Mouse (Mus musculus) heart, embryonic 10.5 days (tissue): Measurements from ENCODE around the gene Ppp6r3. TPM values are rescaled to one million over a fixed set of nuclear protein-coding genes. Genes with fewer than 3 reads are reported as not detected.
A peak's percentile ranks its signal among the peaks of the same experiment; 100 is the strongest.
"Not testable (repeated sequence)": the region's sequence is repeated elsewhere in the genome, so short reads cannot be mapped to it uniquely, and the experiment has no call there.

Experiments
- DNase-seq: peaks from one replicate; pipeline ENCODE4 v3.0.0-alpha.2; 2017; ENCODE audit warnings: low spot score
- H3K27ac ChIP-seq: fragments of 300-500 bp; sonication (generic); 2 replicates; pipeline ENCODE4 v1.5.1; 2016; ENCODE audit warnings: mild to moderate bottlenecking
- H3K27me3 ChIP-seq: fragments of 300-500 bp; sonication (generic); 2 replicates; pipeline ENCODE4 v1.6.1; 2016; ENCODE audit warnings: mild to moderate bottlenecking; ENCODE audit not compliant: poor library complexity, insufficient read depth, severe bottlenecking
- H3K36me3 ChIP-seq: fragments of 300-500 bp; sonication (generic); 2 replicates; pipeline ENCODE4 v1.6.1; 2016; ENCODE audit warnings: mild to moderate bottlenecking, moderate library complexity
- H3K4me1 ChIP-seq: fragments of 300-500 bp; sonication (generic); 2 replicates; pipeline ENCODE4 v1.6.1; 2016; ENCODE audit warnings: mild to moderate bottlenecking
- H3K4me3 ChIP-seq: fragments of 300-500 bp; sonication (generic); 2 replicates; pipeline ENCODE4 v1.5.1; 2016; ENCODE audit warnings: mild to moderate bottlenecking, moderate library complexity
- H3K9me3 ChIP-seq: fragments of 300-500 bp; sonication (generic); 2 replicates; pipeline ENCODE4 v1.6.1; 2016; ENCODE audit warnings: mild to moderate bottlenecking, moderate library complexity
- WGBS: fragments of 180-500 bp; shearing (Covaris S2); methylation state at CpG from one replicate; pipeline ENCODE4 v1.1.7; 2016; 5-methylcytosine and 5-hydroxymethylcytosine counted together
- polyA plus RNA-seq: library from polyadenylated mRNA; unstranded; fragments of >200 nt; fragmentation: Nextera tagmentation; extraction: Ambion mirVana; gene quantifications from 2 replicates; pipeline ENCODE4 v1.2.1, GENCODE M21; 2016

The Ppp6r3 gene
- polyA plus RNA-seq, 1 experiment from 2014 or later: 63.5 TPM

DNA sequence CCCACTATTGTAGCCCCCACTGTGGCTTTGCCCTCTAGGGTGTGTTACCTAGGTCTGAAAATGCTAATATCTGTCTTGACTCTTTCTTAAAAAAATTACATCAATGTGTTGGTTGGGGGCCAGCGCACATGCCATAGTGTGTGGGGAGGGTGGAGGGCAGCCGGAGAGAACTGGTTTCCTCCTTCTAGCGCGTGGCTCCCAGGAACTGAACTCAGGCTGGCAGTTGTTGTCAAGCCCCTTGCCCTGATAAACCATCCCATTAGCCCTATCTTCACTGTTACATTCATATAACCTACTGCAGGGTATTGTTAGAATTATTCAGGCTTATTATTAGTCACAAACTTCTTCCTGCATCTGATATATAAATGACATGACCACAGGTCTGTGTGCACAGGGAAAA, 14.4 kb upstream of the Ppp6r3 start:
- no peaks in the 10 kb centered on the region for H3K27me3 ChIP-seq
- H3K27ac ChIP-seq: peak overlapping the region; percentile 18; the same call in 1 of the 2 replicates
- no peaks in the 10 kb centered on the region for H3K9me3 ChIP-seq
- no peak for DNase-seq
- 89% methylated on average over 4 of the region's 4 CpGs for WGBS
- no peak overlapping the region for H3K4me3 ChIP-seq
- peaks cover 81% of the 10 kb centered on the region for H3K36me3 ChIP-seq
- peaks cover 11% of the 10 kb centered on the region; the same call in 1 of the 2 replicates for H3K4me1 ChIP-seq

GRCm38 (mm10) chr19:3589547-3589946, 14.0 kb upstream of the Ppp6r3 start:
- H3K9me3 ChIP-seq: no peaks in the 10 kb centered on the region
- H3K27me3 ChIP-seq: no peaks in the 10 kb centered on the region
- peak overlapping the region; percentile 18 for H3K27ac ChIP-seq
- no peak for DNase-seq
- peaks cover 11% of the 10 kb centered on the region; the same call in 1 of the 2 replicates for H3K4me1 ChIP-seq
- WGBS: 44% methylated on average over 5 of the region's 5 CpGs
- H3K36me3 ChIP-seq: peaks cover 81% of the 10 kb centered on the region
- H3K4me3 ChIP-seq: no peak overlapping the region

DNA sequence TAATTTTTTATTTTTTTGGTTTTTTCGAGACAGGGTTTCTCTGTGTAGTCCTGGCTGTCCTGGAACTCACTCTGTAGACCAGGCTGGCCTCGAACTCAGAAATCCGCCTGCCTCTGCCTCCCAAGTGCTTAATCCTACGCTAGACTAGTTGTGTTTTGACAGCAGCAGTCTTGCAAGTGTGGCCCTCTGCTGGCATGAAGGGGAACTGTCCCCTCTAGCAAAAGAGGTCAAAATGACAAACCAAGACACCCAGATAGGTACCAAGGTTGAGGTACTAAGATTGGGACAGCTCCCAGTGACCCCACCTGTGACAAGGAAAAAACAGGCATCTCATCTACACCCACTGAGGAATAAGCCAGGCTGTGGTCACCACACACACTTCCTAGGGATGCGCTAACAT, 12.2 kb upstream of the Ppp6r3 start:
- not testable (repeated sequence) for DNase-seq, H3K27ac ChIP-seq, H3K27me3 ChIP-seq, H3K4me3 ChIP-seq, H3K9me3 ChIP-seq, H3K4me1 ChIP-seq
- 86% methylated on average over 5 of the region's 5 CpGs for WGBS
- peaks cover 78% of the 10 kb centered on the region for H3K36me3 ChIP-seq

DNA sequence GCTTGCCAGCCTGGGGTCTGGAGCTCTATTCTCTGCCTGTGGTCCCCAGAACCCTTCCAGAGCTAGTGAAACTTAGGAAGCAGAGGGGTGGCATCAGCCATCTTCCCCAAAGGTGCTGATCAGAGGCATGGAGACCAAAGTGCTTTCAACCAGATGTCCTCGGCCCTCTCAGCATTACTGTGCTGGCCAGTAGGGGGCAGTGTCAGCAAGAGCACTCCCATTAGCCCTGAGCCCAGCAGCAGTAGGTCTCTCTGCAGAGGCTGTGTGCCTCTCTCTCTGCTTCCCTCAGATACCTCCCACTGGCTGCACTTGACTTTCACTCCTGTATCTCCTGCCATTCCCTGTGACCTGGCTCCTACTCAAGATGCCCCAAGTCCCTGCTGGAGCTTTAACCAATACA, 11.0 kb upstream of the Ppp6r3 start:
- no peak for DNase-seq
- WGBS: 58% methylated on average over 1 of the region's 1 CpGs
- no peak overlapping the region for H3K27ac ChIP-seq
- peaks cover 67% of the 10 kb centered on the region for H3K36me3 ChIP-seq
- H3K4me1 ChIP-seq: peaks cover 9% of the 10 kb centered on the region; the same call in 1 of the 2 replicates
- H3K27me3 ChIP-seq: no peaks in the 10 kb centered on the region
- H3K4me3 ChIP-seq: no peak overlapping the region
- H3K9me3 ChIP-seq: no peaks in the 10 kb centered on the region

DNA sequence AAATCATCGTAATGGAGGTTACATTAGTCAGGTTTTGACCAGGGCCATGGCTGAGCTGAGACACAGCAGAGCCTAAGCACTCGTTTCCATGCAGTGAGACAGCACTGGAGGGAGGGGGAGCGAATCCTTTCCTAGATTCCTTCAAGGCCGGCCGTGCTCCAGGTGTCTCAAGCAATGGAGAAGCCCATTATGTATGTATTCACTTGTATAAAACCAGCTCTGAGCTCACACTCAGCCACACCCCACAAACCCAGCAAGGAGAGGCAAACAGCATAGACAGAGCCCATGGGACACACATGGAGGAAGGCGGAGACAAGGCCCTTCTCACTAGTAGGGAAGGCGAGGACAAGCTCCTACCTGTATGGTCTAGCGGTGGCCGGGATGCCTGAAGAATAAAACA, 10.5 kb upstream of the Ppp6r3 start:
- WGBS: 90% methylated on average over 9 of the region's 9 CpGs
- Histone ChIP-seq H3K4me3 (no peak overlapping the region), H3K4me1 (peaks cover 9% of the 10 kb centered on the region; the same call in 1 of the 2 replicates), H3K9me3 (no peaks in the 10 kb centered on the region), H3K27ac (no peak overlapping the region), H3K27me3 (no peaks in the 10 kb centered on the region), H3K36me3 (peaks cover 62% of the 10 kb centered on the region)
- DNase-seq: no peak

- DNase-seq: no peak
Measured at GRCm38 (mm10) chr19:3581326-3581725, 5.8 kb upstream of the Ppp6r3 start.

DNA sequence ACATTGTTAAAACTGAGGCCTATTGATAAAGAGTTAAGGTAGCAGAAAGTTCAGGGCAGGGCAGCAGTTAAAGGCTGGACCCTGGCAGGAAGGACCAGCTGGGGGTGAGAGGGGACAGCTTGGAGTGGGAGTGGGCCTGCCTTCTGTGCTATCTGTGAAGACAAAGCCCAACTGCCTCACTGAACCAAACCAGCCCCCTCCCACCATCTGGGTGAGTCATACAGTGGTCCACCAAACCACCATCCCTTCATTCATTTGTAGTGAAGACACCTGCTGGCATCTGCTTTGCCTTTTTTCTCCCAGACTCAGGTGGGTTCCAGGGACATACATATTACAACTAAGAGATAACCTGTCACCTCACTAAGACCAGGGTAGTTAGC, 2.4 kb upstream of the Ppp6r3 start:
- peak overlapping the region; percentile 99 for H3K27ac ChIP-seq
- H3K36me3 ChIP-seq: 0 out of 2 replicates have a peak, but pooled peaks cover 2% of the 10 kb centered on the region
- peaks cover 39% of the 10 kb centered on the region for H3K4me1 ChIP-seq
- no peak for DNase-seq
- H3K4me3 ChIP-seq: no peak overlapping the region
- H3K27me3 ChIP-seq: no peaks in the 10 kb centered on the region
- H3K9me3 ChIP-seq: no peaks in the 10 kb centered on the region

More at GRCm38 (mm10) chr19:3581326-3581725, 5.8 kb upstream of the Ppp6r3 start:
- H3K9me3 ChIP-seq: no peaks in the 10 kb centered on the region
- H3K27me3 ChIP-seq: no peaks in the 10 kb centered on the region
- H3K4me1 ChIP-seq: peaks cover 23% of the 10 kb centered on the region
- H3K4me3 ChIP-seq: no peak overlapping the region
- H3K36me3 ChIP-seq: peaks cover 28% of the 10 kb centered on the region
- H3K27ac ChIP-seq: no peak overlapping the region
- 28% methylated on average over 7 of the region's 7 CpGs for WGBS

DNA sequence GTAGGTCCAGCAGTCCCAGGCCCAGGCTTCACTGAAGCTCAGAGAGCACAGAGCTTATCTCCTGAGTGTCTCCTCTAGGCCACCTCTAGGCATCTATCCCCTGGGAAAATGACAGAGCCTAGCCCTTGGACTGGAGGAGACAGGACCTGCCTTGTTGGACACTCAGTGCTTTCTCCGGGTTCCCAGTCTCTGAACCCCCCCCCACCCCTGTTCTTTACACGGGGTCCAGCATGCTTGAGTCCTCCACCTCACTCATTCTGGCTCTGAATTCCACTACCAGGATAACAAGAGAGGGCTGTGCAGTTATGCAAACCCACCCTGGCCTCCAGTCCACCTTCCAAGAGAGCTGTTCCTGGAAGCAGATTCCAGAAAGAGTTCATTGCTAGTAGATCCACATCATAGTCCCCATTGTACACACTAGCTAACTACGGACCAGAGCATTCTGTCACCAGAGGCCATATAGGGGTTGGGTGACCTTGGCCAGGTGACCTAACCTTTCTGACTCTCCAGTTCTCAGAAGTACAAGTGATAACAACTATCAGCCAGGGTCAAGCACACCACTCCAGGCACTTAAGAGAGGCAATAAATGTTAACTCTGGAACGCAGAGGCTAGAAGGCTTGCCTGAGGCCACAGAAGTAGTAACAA, 1.8 kb upstream of the Ppp6r3 start:
- DNase-seq: no peak
- no peaks in the 10 kb centered on the region for H3K9me3 ChIP-seq
- H3K27me3 ChIP-seq: no peaks in the 10 kb centered on the region
- H3K4me1 ChIP-seq: peaks cover 39% of the 10 kb centered on the region
- H3K27ac ChIP-seq: peak overlapping the region; percentile 99
- no peak overlapping the region for H3K4me3 ChIP-seq
- WGBS: 48% methylated on average over 4 of the region's 4 CpGs
- no peaks in the 10 kb centered on the region for H3K36me3 ChIP-seq

DNA sequence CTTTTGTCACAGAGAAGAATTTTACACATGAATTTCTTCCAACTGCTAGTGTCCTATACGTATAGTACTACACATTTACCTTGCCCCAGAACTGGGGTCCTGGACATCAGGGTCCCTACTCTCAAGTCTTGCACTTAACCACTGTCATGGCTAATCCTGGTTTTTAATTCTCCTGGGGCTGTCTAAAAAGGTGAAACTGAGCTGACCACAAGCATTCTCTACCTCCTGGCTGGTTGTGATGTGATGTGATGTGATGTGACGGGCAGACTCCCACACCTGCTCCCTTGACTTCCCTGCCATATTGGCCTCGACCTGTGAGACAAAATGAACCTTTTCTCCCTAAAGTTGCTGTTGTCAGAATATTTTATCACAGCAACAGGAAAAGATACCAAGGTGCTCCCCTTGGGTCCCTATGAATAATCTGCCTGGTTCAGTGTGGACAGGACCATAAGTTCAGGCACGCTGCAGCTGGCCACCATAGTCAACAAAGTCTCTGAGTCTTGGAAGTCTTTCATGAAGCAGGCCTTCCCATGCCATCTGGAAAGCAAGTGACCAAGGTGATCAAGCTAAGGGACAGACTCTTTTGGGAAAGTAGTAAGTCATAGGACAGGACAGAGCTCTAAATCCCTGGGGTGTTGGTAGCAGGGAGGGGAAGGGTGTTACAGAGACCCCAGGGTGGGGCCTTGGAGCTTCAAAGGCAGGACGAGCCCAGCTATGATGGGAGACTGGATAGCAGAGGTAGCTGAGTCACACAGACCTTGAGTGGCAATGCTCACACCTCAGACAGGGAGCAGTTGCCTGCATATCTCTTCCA, 1.1 kb upstream of the Ppp6r3 start:
- WGBS: 64% methylated on average over 5 of the region's 5 CpGs
- peak overlapping the region; percentile 93 for H3K4me3 ChIP-seq
- DNase-seq: no peak
- H3K9me3 ChIP-seq: no peaks in the 10 kb centered on the region
- no peaks in the 10 kb centered on the region for H3K36me3 ChIP-seq
- no peaks in the 10 kb centered on the region for H3K27me3 ChIP-seq
- H3K4me1 ChIP-seq: peaks cover 39% of the 10 kb centered on the region
- peak overlapping the region; percentile 99 for H3K27ac ChIP-seq

GRCm38 (mm10) chr19:3575276-3575631, 295 bp downstream of the Ppp6r3 start:
- Histone ChIP-seq H3K36me3 (no peaks in the 10 kb centered on the region), H3K4me1 (peaks cover 39% of the 10 kb centered on the region), H3K27me3 (no peaks in the 10 kb centered on the region), H3K27ac (peak overlapping the region; percentile 99), H3K4me3 (peak overlapping the region; percentile 93), H3K9me3 (no peaks in the 10 kb centered on the region)
- DNase-seq: no peak
- WGBS: under 1% methylated on average over 40 of the region's 50 CpGs

DNA sequence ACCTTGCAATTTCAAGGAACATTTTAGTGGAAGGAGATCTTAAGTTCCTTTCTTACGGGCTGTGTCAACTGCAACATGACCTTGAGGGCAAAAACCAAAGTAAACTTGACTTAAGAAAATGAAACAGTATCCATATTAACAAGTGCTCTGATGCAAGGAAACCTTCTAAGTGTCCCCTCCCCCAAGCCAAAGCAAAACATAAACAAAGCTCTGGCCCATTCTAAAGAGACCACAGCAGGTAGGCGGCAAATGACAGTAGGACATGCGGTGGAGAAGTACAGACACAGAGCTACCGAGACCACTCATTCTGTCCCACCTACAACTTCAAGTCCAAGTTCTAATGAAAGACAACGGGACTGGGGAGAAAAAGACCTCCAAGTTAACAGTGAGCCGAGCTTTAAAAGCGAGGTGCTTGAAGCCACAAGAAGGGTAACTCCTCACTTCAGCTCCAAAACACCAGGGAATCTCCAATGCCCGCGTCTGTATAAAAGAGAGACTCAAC, 905 bp downstream of the Ppp6r3 start:
- no peak for DNase-seq

DNA sequence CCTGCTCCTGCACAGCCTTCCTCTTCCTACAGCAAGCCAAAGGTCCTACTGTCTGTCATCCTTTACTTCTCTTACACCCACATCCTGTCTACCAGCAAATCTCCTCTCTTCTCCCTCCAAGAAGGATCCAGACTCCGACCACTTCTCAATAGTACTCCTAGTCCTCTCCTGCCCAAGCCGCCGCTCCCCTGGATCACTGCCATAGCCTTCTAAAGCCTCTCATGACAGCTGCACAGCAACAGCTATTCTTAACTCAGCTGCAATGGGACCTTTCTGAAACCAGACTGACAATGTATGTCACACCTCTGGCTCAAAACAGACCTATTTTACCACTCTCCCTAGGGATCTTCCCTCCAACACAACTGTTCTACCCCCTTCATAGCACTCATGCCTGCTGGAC, 11.2 kb downstream of the Ppp6r3 start:
- DNase-seq: no peak
- no peak overlapping the region for H3K27ac ChIP-seq
- no peak overlapping the region for H3K4me3 ChIP-seq
- H3K27me3 ChIP-seq: no peaks in the 10 kb centered on the region
- H3K4me1 ChIP-seq: peaks cover 23% of the 10 kb centered on the region; the same call in 1 of the 2 replicates
- no peaks in the 10 kb centered on the region for H3K9me3 ChIP-seq
- H3K36me3 ChIP-seq: peaks cover 12% of the 10 kb centered on the region
- WGBS: 67% methylated on average over 3 of the region's 3 CpGs

More for the DNA sequence above, 905 bp downstream of the Ppp6r3 start:
- Histone ChIP-seq H3K4me1 (peaks cover 39% of the 10 kb centered on the region), H3K9me3 (no peaks in the 10 kb centered on the region), H3K27ac (peak overlapping the region; percentile 99), H3K27me3 (no peaks in the 10 kb centered on the region), H3K36me3 (no peaks in the 10 kb centered on the region), H3K4me3 (peak overlapping the region; percentile 93)
- WGBS: 4% methylated on average over 9 of the region's 9 CpGs

- H3K9me3 ChIP-seq: no peaks in the 10 kb centered on the region
- peaks cover 13% of the 10 kb centered on the region; the same call in 1 of the 2 replicates for H3K4me1 ChIP-seq
- H3K4me3 ChIP-seq: no peak overlapping the region
- H3K27ac ChIP-seq: no peak overlapping the region
- DNase-seq: no peak
- no peaks in the 10 kb centered on the region for H3K27me3 ChIP-seq
- 90% methylated on average over 6 of the region's 6 CpGs for WGBS
- H3K36me3 ChIP-seq: peaks cover 17% of the 10 kb centered on the region
Measured at GRCm38 (mm10) chr19:3562752-3563151, 12.8 kb downstream of the Ppp6r3 start.
